Mouse (Mus musculus) intestine, embryonic 16.5 days (tissue): ENCODE measurements around the gene Cxcl3. TPM values are rescaled to one million over a fixed set of nuclear protein-coding genes. Genes with fewer than 3 reads are reported as not detected.

Experiments used
- ATAC-seq: fragments of 200-750 bp; cut with Nextera tagmentation; 2 replicates; pipeline ENCODE4 v1.8.0; 2017; ENCODE audit warnings: moderate TSS enrichment, moderate library complexity
- H3K27ac ChIP-seq: fragments of 300-500 bp; sonication (generic); 2 replicates; pipeline ENCODE4 v1.5.1; 2014; ENCODE audit warnings: mild to moderate bottlenecking, low read length
- H3K27me3 ChIP-seq: fragments of 300-500 bp; sonication (generic); replicated peaks from 2 replicates; pipeline ENCODE4 v1.6.1; 2014; ENCODE audit warnings: low read length, control low read depth, mixed read lengths; ENCODE audit not compliant: control insufficient read depth, insufficient read depth
- H3K36me3 ChIP-seq: fragments of 300-500 bp; sonication (generic); 2 replicates; pipeline ENCODE4 v1.6.1; 2014; ENCODE audit warnings: low read length, control low read depth; ENCODE audit not compliant: control insufficient read depth, insufficient read depth
- H3K4me1 ChIP-seq: fragments of 300-500 bp; sonication (generic); 2 replicates; pipeline ENCODE4 v1.6.1; 2014; ENCODE audit warnings: low read length, control low read depth, mixed read lengths; ENCODE audit not compliant: control insufficient read depth, insufficient read depth
- H3K4me2 ChIP-seq: fragments of 300-500 bp; sonication (generic); 2 replicates; pipeline ENCODE4 v1.6.1; 2014; ENCODE audit warnings: low read depth, low read length, control low read depth
- H3K4me3 ChIP-seq: fragments of 300-500 bp; sonication (generic); 2 replicates; pipeline ENCODE4 v1.5.1; 2014; ENCODE audit warnings: mild to moderate bottlenecking, low read length
- H3K9ac ChIP-seq: fragments of 300-500 bp; sonication (generic); 2 replicates; pipeline ENCODE4 v1.6.1; 2014; ENCODE audit warnings: low read depth, low read length
- H3K9me3 ChIP-seq: fragments of 300-500 bp; sonication (generic); 2 replicates; pipeline ENCODE4 v1.6.1; 2016; ENCODE audit warnings: low read length, control low read depth; ENCODE audit not compliant: control insufficient read depth
- WGBS: fragments of 180-500 bp; shearing (Covaris S2); extraction: QIAGEN DNeasy Blood & Tissue Kit; methylation state at CpG from one replicate; pipeline ENCODE4 v1.1.7; 2014; 5-methylcytosine and 5-hydroxymethylcytosine counted together
- microRNA-seq: library from miRNA; unstranded; fragments of <30 nt; microRNA quantifications from one replicate; pipeline ENCODE4, GENCODE M21; 2016
- polyA plus RNA-seq: library from polyadenylated mRNA; unstranded; fragments of >200 nt; fragmentation: Nextera tagmentation; extraction: Ambion mirVana; gene quantifications from 2 replicates; pipeline ENCODE4 v1.2.1, GENCODE M21; 2015

Gene Cxcl3
- polyA plus RNA-seq, 1 experiment from 2014 or later, result not detected

GRCm38 (mm10) chr5:90832145-90832767 is 46.4 kb downstream of the Cxcl3 start:
- no peak overlapping the region for H3K4me3 ChIP-seq
- H3K9ac ChIP-seq, result no peak overlapping the region
- H3K27me3 ChIP-seq, result no peaks in the 10 kb centered on the region
- whole genome bisulfite sequencing, result 51% methylated on average over 11 of the region's 11 CpGs
- no peak overlapping the region for H3K4me2 ChIP-seq
- no peaks in the 10 kb centered on the region for H3K9me3 ChIP-seq
- peak; percentile 59; the same call in 1 of the 2 replicates for ATAC-seq
- peak overlapping the region; percentile 9 for H3K27ac ChIP-seq
- no peaks in the 10 kb centered on the region for H3K36me3 ChIP-seq
- H3K4me1 ChIP-seq, result no peaks in the 10 kb centered on the region

GRCm38 (mm10) chr5:90832768-90833388 is 47.0 kb downstream of the Cxcl3 start:
- no peaks in the 10 kb centered on the region for H3K4me1 ChIP-seq
- no peak overlapping the region for H3K4me3 ChIP-seq
- 81% methylated on average over 8 of the region's 8 CpGs for WGBS
- no peak overlapping the region for H3K27ac ChIP-seq
- H3K9ac ChIP-seq, result no peak overlapping the region
- no peaks in the 10 kb centered on the region for H3K36me3 ChIP-seq
- no peak for ATAC-seq
- no peaks in the 10 kb centered on the region for H3K27me3 ChIP-seq
- no peak overlapping the region for H3K4me2 ChIP-seq
- no peaks in the 10 kb centered on the region for H3K9me3 ChIP-seq

GRCm38 (mm10) chr5:90834436-90834835 is 48.5 kb downstream of the Cxcl3 start:
- H3K36me3 ChIP-seq, result no peaks in the 10 kb centered on the region
- no peaks in the 10 kb centered on the region for H3K27me3 ChIP-seq
- H3K9ac ChIP-seq, result no peak overlapping the region
- no peak for ATAC-seq
- H3K27ac ChIP-seq, result no peak overlapping the region
- 89% methylated on average over 4 of the region's 4 CpGs for WGBS
- no peak overlapping the region for H3K4me2 ChIP-seq
- no peaks in the 10 kb centered on the region for H3K4me1 ChIP-seq
- H3K4me3 ChIP-seq, result no peak overlapping the region
- H3K9me3 ChIP-seq, result no peaks in the 10 kb centered on the region

- Histone ChIP-seq H3K4me1 (no peaks in the 10 kb centered on the region), H3K9me3 (no peaks in the 10 kb centered on the region), H3K27me3 (no peaks in the 10 kb centered on the region), H3K4me2 (no peak overlapping the region), H3K36me3 (no peaks in the 10 kb centered on the region), H3K4me3 (no peak overlapping the region), H3K27ac (no peak overlapping the region), H3K9ac (no peak overlapping the region)
- no peak for ATAC-seq
- 64% methylated on average over 5 of the region's 5 CpGs for WGBS
These were observed 52.7 kb downstream of the Cxcl3 start for GRCm38 (mm10) chr5:90838582-90838981.

Small RNA genes lying within 50 kb of the gene (microRNA-seq; reads per million reads assigned to microRNA genes)
- not detected for gene Gm24322

Other genes with a start within 250 kb of the Cxcl3 start
- gene 5830473C10Rik, start 225.0 kb upstream of the Cxcl3 start, polyA plus RNA-seq, result 0.10 and 0.11 TPM in 2 replicates
- 37.9 and 43.5 TPM in 2 replicates for gene Rassf6, start 145.4 kb upstream of the Cxcl3 start, polyA plus RNA-seq
- 0.33 and 0.44 TPM in 2 replicates for gene Cxcl5, start 26.7 kb upstream of the Cxcl3 start, polyA plus RNA-seq
- 1.3 and 2.5 TPM in 2 replicates for gene Ppbp, start 17.6 kb upstream of the Cxcl3 start, polyA plus RNA-seq
- gene Pf4, start 13.7 kb upstream of the Cxcl3 start, polyA plus RNA-seq, result 47.1 and 47.6 TPM in 2 replicates
- 0.18 and 0.22 TPM in 2 replicates for gene Cxcl15, start 8.4 kb downstream of the Cxcl3 start, polyA plus RNA-seq
- gene Cxcl1, start 105.1 kb downstream of the Cxcl3 start, polyA plus RNA-seq, result 0.73 and 0.76 TPM in 2 replicates
- not detected in 2 replicates for gene Cxcl2, start 117.8 kb downstream of the Cxcl3 start, polyA plus RNA-seq
- 31.1 and 33.1 TPM in 2 replicates for gene Mthfd2l, start 145.0 kb downstream of the Cxcl3 start, polyA plus RNA-seq
- 0.10 TPM in 1 of 2 replicates, not detected in the other for gene Epgn, start 241.4 kb downstream of the Cxcl3 start, polyA plus RNA-seq